Mouse (Mus musculus) embryonic fibroblast, embryonic 13.5 days (primary cell): Measurements from ENCODE around the gene Gpatch8.

Experiments
- CTCF ChIP-seq: IDR thresholded peaks from 2 replicates; pipeline ENCODE4 v1.5.1; 2011; ENCODE audit warnings: mild to moderate bottlenecking, control low read depth, low read length, moderate library complexity, borderline replicate concordance; ENCODE audit not compliant: insufficient read depth
- POLR2A ChIP-seq: IDR thresholded peaks from 2 replicates; pipeline ENCODE4 v1.6.1; 2011; ENCODE audit warnings: low read depth, mild to moderate bottlenecking, control low read depth, low read length, moderate library complexity

DNA sequence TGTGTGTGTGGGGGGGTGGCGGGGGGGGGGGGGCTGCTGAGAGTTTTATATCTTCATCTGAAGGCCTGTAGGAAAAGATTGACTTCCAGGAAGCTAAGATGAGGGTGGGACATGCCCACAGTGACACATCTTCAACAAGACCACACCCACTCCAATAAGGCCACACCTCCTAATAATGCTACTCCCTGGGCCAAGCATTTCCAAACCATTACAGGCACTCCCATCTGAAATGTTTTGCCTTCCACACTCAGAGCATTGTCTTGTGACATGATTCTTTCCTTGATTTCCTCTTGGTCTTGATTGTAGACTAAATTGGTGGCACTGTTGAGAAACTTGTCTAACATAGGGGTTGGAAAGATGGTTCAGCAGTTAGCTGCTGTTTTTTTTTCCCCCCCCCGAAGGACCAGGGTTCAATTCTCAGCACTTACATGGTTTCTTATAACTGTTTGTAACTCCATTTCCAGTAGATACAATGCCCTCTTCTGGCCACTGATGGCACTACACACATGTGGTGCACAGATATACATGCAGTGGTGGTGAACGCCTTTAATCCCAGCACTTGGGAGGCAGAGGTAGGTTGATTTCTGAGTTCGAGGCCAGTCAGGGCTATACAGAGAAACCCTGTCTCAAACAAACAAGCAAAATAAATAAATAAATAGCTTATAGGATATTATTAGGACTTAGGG, 30.4 kb upstream of the Gpatch8 start:
- TF ChIP-seq POLR2A (no peak), CTCF (no peak)
